Mouse (Mus musculus): ENCODE measurements at regions not wholly inside any gene's neighbourhood (a gene's known extent, or its start where the extent isn't known, plus 50 kb on each side); places are given as distances from the start of the nearest gene placed in this dataset.

DNA sequence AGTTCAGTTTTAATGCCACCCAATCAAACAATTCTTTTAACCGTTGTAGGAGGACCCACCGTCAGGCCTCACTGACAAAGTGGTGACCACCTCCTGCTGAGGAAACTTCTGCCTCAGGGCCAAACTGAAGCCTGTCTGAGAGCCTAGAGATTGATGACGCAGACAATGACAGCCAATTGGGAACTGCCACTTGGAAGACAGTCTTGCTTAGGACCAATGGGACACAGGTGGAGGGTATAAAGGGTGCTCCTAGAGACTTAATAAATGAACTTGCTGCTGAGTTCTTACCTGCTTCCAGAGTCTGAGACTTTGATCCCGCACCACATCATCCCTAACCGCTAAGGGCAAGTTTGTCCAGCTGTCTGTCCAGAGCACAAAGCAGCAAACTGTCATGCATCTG, 80.0 kb downstream of the Tbx4 start:
- no peak for DNase-seq

- DNase-seq, result no peak
These were observed 84.1 kb downstream of the Tbx4 start for GRCm38 (mm10) chr11:85970287-85970686.

GRCm38 (mm10) chr11:85972385-85972784, 86.2 kb downstream of the Tbx4 start:
- peak; percentile 60 for DNase-seq

DNA sequence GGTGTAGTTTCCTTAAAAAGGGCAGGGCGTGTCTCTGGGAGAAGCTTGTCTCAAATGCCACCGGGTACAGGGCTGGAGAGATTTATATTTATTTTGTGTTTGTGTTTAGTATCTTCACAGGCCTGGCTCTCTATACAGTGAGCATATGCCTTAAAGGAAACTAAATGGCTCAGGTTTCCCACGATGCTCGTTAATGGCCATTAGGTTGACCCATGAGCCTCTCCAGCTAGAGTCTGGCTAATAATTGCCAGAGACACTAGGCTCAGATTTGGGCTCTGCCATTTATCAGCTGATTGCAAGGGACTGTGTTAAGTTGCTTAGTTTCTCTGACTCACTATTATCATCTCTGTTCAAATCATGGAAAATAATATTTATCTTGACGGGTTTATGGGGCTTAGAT, 87.5 kb downstream of the Tbx4 start:
- no peak for DNase-seq

GRCm38 (mm10) chr11:85976693-85977434, 90.6 kb downstream of the Tbx4 start:
- DNase-seq, result no peak

DNA sequence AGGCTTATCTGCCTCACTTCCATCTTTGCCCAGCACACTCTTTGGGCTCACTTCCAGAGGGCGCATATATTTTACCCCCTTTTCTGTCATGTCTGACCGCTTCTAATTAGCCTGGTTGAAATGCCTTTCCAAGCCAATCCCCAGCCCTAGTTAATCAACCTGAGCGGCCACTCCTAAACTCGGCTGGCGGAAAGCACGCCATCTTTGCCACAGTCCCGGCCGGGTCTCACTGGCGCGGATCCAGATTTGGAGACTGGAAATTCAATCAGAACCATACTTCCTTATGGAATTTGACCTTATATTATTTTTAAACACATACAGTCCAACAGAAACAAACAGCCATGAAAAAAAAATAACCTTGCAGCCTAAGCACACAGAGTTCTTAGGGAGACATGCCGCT, 94.2 kb downstream of the Tbx4 start:
- peak; percentile 18 for DNase-seq

- no peak for DNase-seq
These were observed 95.3 kb downstream of the Tbx4 start for GRCm38 (mm10) chr11:85981561-85981960.

DNA sequence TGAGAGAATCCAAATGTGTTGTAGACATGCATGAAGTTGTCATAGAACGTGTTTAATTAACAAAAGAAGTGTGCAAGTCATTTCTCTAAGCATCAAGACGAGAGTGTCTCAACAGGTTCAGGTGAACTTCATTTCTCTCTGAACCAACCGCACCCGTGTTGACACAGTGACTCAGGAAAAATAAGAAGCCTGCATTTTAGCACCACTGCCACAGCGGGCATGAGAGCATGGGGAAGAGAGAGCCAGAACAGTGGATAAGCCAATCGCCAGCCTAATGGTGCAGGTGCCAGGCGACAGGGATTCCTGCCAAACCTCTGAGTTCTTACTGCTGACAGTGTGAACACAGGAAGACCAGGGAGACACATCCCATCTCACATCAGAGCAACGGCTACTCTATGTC, 100.1 kb downstream of the Tbx4 start:
- DNase-seq, result no peak

- no peak for DNase-seq
These were observed 101.0 kb downstream of the Tbx4 start for GRCm38 (mm10) chr11:85987181-85987580.

- no peak for DNase-seq
These were observed 103.3 kb downstream of the Tbx4 start for GRCm38 (mm10) chr11:85989536-85989935.

GRCm38 (mm10) chr11:85989940-85990493, 103.8 kb downstream of the Tbx4 start:
- DNase-seq, result peak; percentile 18

- peak; percentile 31 for DNase-seq
These were observed 109.3 kb downstream of the Tbx4 start for GRCm38 (mm10) chr11:85995318-85996095.

- no peak for DNase-seq
These were observed 110.5 kb downstream of the Tbx4 start for GRCm38 (mm10) chr11:85996686-85997085.

DNA sequence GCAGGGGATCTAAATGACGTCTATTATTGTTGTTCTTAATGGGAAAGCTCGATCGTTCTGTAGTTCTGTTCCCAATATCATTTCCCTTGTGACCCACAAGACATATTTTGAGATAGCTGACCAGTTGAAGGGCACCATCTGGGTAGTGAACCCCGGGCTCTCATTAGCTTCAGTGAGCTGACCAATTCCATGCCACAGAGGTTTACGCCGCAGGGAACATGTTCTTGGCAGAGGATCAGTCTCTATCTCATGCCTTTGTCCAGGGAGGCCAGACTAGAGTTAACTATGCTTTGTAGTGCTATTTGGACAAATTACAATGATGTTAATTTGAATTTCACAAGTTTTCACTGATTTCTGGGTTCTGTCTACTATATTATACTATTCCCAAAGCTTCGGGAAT, 117.1 kb downstream of the Tbx4 start:
- no peak for DNase-seq

- no peak for DNase-seq
These were observed 119.1 kb downstream of the Tbx4 start for GRCm38 (mm10) chr11:86005284-86005683.

DNA sequence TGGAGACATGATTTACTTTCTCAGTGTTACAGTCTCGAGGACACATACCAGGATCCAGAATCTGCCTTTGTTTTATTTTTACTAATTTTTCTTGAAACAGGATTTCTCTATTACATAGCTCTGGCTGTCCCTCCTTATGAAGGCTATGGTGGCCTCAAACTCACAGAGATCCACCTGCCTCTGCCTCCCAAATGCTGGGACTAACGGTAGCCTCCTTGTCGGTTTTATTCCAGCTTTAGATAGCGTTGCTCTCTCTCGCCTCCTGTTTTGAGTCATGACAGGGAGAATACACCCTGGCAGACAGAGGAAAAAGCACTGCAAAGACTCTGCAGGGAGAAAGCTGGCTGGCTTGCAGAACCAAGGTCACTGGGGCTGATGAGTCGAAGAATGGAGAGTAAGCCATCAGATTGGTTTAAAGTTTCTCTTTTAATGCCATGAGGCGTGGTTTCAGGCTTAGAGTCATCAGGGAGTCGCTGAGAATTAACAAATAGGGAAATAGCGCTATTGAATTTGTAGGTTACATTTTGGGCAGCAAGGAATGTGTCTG, 119.8 kb downstream of the Tbx4 start:
- DNase-seq, result no peak

DNA sequence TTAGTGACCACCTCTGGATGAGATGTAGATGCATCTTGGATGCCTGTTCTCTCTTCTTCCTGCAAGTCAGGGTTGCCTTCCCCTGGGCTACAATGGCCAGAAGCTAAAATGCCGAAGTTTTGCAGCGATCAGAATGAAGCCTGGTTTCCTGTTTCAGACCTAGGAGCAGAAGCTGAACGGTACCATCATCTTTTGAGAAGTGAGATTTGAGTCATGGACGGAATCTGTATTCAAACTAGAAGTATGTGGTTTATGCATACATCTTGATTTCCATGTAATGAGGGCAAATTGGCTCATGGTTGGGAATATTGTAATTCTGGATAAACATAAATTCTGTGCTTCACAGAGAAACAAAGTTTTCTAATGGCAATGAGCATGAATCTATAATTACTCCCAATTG, 120.6 kb downstream of the Tbx4 start:
- DNase-seq, result no peak
